Mouse (Mus musculus): ENCODE measurements at regions not wholly inside any gene's neighbourhood (a gene's known extent, or its start where the extent isn't known, plus 50 kb on each side); places are given as distances from the start of the nearest gene placed in this dataset.

- TF ChIP-seq POLR2A (IDR thresholded peaks at IDR 0.05; ENCODE audit: control insufficient read depth, extremely low read depth, insufficient read depth, low read length, poor library complexity) (no peak), CTCF (IDR thresholded peaks at IDR 0.05; ENCODE audit: borderline replicate concordance, control insufficient read depth, extremely low read depth, insufficient read depth, low read length, poor library complexity) (no peak)
Observed at GRCm38 (mm10) chr10:95762632-95763031, 80.1 kb downstream of the Gm33543 start.
